Mouse (Mus musculus): ENCODE measurements around the gene Lim2. TPM values are rescaled to one million over a fixed set of nuclear protein-coding genes. Genes with fewer than 3 reads are reported as not detected.
A peak's percentile ranks its signal among the peaks of the same experiment; 100 is the strongest.
"Not testable (repeated sequence)": the region's sequence is repeated elsewhere in the genome, so short reads cannot be mapped to it uniquely, and the experiment has no call there.

The Lim2 gene
- polyA plus RNA-seq (2015; fragmentation: Nextera tagmentation; extraction: Ambion mirVana) = not detected in 2 replicates

GRCm38 (mm10) chr7:43427406-43427805 is at the start of gene Lim2:
Lim2 (plus strand) TSS chr7:43427670.
- ATAC-seq (ENCODE audit: low FRiP score, low read depth) = no peak
- H3K4me1 ChIP-seq = no peaks in the 10 kb centered on the region
- no peak within 1 kb of the TSS for H3K27ac ChIP-seq
- H3K27me3 ChIP-seq = no peaks in the 10 kb centered on the region
- no peak within 1 kb of the TSS for H3K4me2 ChIP-seq (replicated peaks)
- H3K9ac ChIP-seq = no peak within 1 kb of the TSS
- H3K9me3 ChIP-seq = no peaks in the 10 kb centered on the region
- no peaks in the 10 kb centered on the region for H3K36me3 ChIP-seq
- 81% methylated on average over 8 of the region's 8 CpGs for WGBS
- H3K4me3 ChIP-seq = no peak within 1 kb of the TSS

- H3K4me2 ChIP-seq (replicated peaks) = no peak overlapping the region
- no peak for ATAC-seq (ENCODE audit: low FRiP score, low read depth)
- no peaks in the 10 kb centered on the region for H3K36me3 ChIP-seq
These were observed 49.2 kb upstream of the Lim2 start for GRCm38 (mm10) chr7:43378226-43378625.

GRCm38 (mm10) chr7:43392349-43393121 is 34.9 kb upstream of the Lim2 start:
- no peaks in the 10 kb centered on the region for H3K36me3 ChIP-seq
- H3K4me2 ChIP-seq (replicated peaks) = no peak overlapping the region
- H3K4me1 ChIP-seq = no peaks in the 10 kb centered on the region
- H3K27me3 ChIP-seq = no peaks in the 10 kb centered on the region
- no peak overlapping the region for H3K9ac ChIP-seq
- H3K4me3 ChIP-seq = no peak overlapping the region
- H3K9me3 ChIP-seq = no peaks in the 10 kb centered on the region
- 78% methylated on average over 8 of the region's 8 CpGs for WGBS
- H3K27ac ChIP-seq = no peak overlapping the region
- no peak for ATAC-seq (ENCODE audit: low FRiP score, low read depth)

More at GRCm38 (mm10) chr7:43378226-43378625, 49.2 kb upstream of the Lim2 start:
- H3K27me3 ChIP-seq = no peaks in the 10 kb centered on the region
- H3K9me3 ChIP-seq = no peaks in the 10 kb centered on the region
- no peaks in the 10 kb centered on the region for H3K4me1 ChIP-seq
- H3K9ac ChIP-seq = no peak overlapping the region
- H3K4me3 ChIP-seq = no peak overlapping the region
- 18% methylated on average over 5 of the region's 5 CpGs for WGBS
- no peak overlapping the region for H3K27ac ChIP-seq

GRCm38 (mm10) chr7:43399501-43399900 is 28.0 kb upstream of the Lim2 start:
- Histone ChIP-seq H3K9ac (no peak overlapping the region), H3K36me3 (no peaks in the 10 kb centered on the region), H3K9me3 (no peaks in the 10 kb centered on the region), H3K27ac (no peak overlapping the region), H3K4me2 (replicated peaks) (no peak overlapping the region), H3K4me3 (no peak overlapping the region), H3K27me3 (no peaks in the 10 kb centered on the region), H3K4me1 (no peaks in the 10 kb centered on the region)
- 85% methylated on average over 2 of the region's 2 CpGs for WGBS
- ATAC-seq (ENCODE audit: low FRiP score, low read depth) = no peak

GRCm38 (mm10) chr7:43402718-43403117 is 24.8 kb upstream of the Lim2 start:
- Histone ChIP-seq H3K27me3 (no peaks in the 10 kb centered on the region), H3K9ac (no peak overlapping the region), H3K4me3 (no peak overlapping the region), H3K4me1 (no peaks in the 10 kb centered on the region), H3K4me2 (replicated peaks) (no peak overlapping the region), H3K27ac (no peak overlapping the region), H3K36me3 (no peaks in the 10 kb centered on the region), H3K9me3 (no peaks in the 10 kb centered on the region)
- WGBS = 17% methylated on average over 2 of the region's 2 CpGs
- ATAC-seq (ENCODE audit: low FRiP score, low read depth) = no peak

- no peak overlapping the region for H3K4me3 ChIP-seq
- H3K4me2 ChIP-seq (replicated peaks) = no peak overlapping the region
- H3K27ac ChIP-seq = no peak overlapping the region
- no peak overlapping the region for H3K9ac ChIP-seq
- no peak for ATAC-seq (ENCODE audit: low FRiP score, low read depth)
- H3K9me3 ChIP-seq = no peaks in the 10 kb centered on the region
- H3K36me3 ChIP-seq = no peaks in the 10 kb centered on the region
- no peaks in the 10 kb centered on the region for H3K4me1 ChIP-seq
- WGBS = 81% methylated on average over 3 of the region's 3 CpGs
- H3K27me3 ChIP-seq = no peaks in the 10 kb centered on the region
These were observed 19.9 kb upstream of the Lim2 start for GRCm38 (mm10) chr7:43407573-43407972.

- no peaks in the 10 kb centered on the region for H3K4me1 ChIP-seq
- no peak within 1 kb of the TSS for H3K4me2 ChIP-seq (replicated peaks)
- no peak within 1 kb of the TSS for H3K9ac ChIP-seq
- WGBS = 78% methylated on average over 4 of the region's 4 CpGs
- H3K27ac ChIP-seq = no peak within 1 kb of the TSS
- H3K36me3 ChIP-seq = no peaks in the 10 kb centered on the region
- ATAC-seq (ENCODE audit: low FRiP score, low read depth) = no peak
- no peaks in the 10 kb centered on the region for H3K9me3 ChIP-seq
- no peaks in the 10 kb centered on the region for H3K27me3 ChIP-seq
- no peak within 1 kb of the TSS for H3K4me3 ChIP-seq
These were observed 19.3 kb upstream of the Lim2 start, which contains the start of gene Siglecg for GRCm38 (mm10) chr7:43408131-43408553. Siglecg (plus strand) TSS chr7:43408204.

- Histone ChIP-seq H3K9ac (no peak overlapping the region), H3K4me2 (replicated peaks) (no peak overlapping the region), H3K36me3 (no peaks in the 10 kb centered on the region), H3K27ac (no peak overlapping the region), H3K27me3 (no peaks in the 10 kb centered on the region), H3K4me1 (no peaks in the 10 kb centered on the region), H3K4me3 (no peak overlapping the region), H3K9me3 (no peaks in the 10 kb centered on the region)
- no peak for ATAC-seq (ENCODE audit: low FRiP score, low read depth)
- 73% methylated on average over 3 of the region's 3 CpGs for WGBS
These were observed 18.4 kb upstream of the Lim2 start for GRCm38 (mm10) chr7:43409084-43409483.

GRCm38 (mm10) chr7:43411724-43412123 is 15.7 kb upstream of the Lim2 start:
- ATAC-seq (ENCODE audit: low FRiP score, low read depth); H3K36me3 ChIP-seq; H3K27me3 ChIP-seq; H3K4me3 ChIP-seq; H3K9ac ChIP-seq; H3K4me1 ChIP-seq; H3K9me3 ChIP-seq; H3K27ac ChIP-seq; H3K4me2 ChIP-seq (replicated peaks): not testable (repeated sequence)
- 29% methylated on average over 4 of the region's 4 CpGs for WGBS

- Histone ChIP-seq H3K27ac (no peak overlapping the region), H3K9me3 (0 out of 2 replicates have a peak, but pooled peaks cover 5% of the 10 kb centered on the region), H3K4me1 (no peaks in the 10 kb centered on the region), H3K9ac (no peak overlapping the region), H3K4me3 (no peak overlapping the region), H3K4me2 (replicated peaks) (no peak overlapping the region), H3K27me3 (no peaks in the 10 kb centered on the region), H3K36me3 (no peaks in the 10 kb centered on the region)
- no peak for ATAC-seq (ENCODE audit: low FRiP score, low read depth)
- 86% methylated on average over 10 of the region's 10 CpGs for WGBS
These were observed 10.2 kb upstream of the Lim2 start for GRCm38 (mm10) chr7:43417298-43417697.

GRCm38 (mm10) chr7:43422995-43423617 is 4.4 kb upstream of the Lim2 start:
- Histone ChIP-seq H3K4me1 (no peaks in the 10 kb centered on the region), H3K9ac (no peak overlapping the region), H3K4me3 (no peak overlapping the region), H3K27me3 (no peaks in the 10 kb centered on the region), H3K4me2 (replicated peaks) (peak overlapping the region; percentile 30; the same call in 1 of the 2 replicates), H3K9me3 (no peaks in the 10 kb centered on the region), H3K27ac (no peak overlapping the region), H3K36me3 (no peaks in the 10 kb centered on the region)
- ATAC-seq (ENCODE audit: low FRiP score, low read depth) = peak; percentile 85
- WGBS = 9% methylated on average over 11 of the region's 11 CpGs

GRCm38 (mm10) chr7:43423991-43424625 is 3.4 kb upstream of the Lim2 start:
- H3K9me3 ChIP-seq = no peaks in the 10 kb centered on the region
- H3K36me3 ChIP-seq = no peaks in the 10 kb centered on the region
- ATAC-seq (ENCODE audit: low FRiP score, low read depth) = no peak
- H3K4me2 ChIP-seq (replicated peaks) = no peak overlapping the region
- no peak overlapping the region for H3K9ac ChIP-seq
- no peaks in the 10 kb centered on the region for H3K27me3 ChIP-seq
- 67% methylated on average over 3 of the region's 3 CpGs for WGBS
- H3K4me1 ChIP-seq = no peaks in the 10 kb centered on the region
- no peak overlapping the region for H3K27ac ChIP-seq
- H3K4me3 ChIP-seq = no peak overlapping the region

All from limb, embryonic 13.5 days (tissue).